Mouse (Mus musculus): Measurements from ENCODE around the gene Olfr1174-ps. TPM values are rescaled to one million over a fixed set of nuclear protein-coding genes. Genes with fewer than 3 reads are reported as not detected.

The Olfr1174-ps gene
- polyA plus RNA-seq (2014; fragmentation: Illumina TruSeq; extraction: RNeasy Lipid Tissue Mini Kit (QIAGEN cat#74804); ENCODE audit: low read depth, low replicate concordance): not detected

DNA sequence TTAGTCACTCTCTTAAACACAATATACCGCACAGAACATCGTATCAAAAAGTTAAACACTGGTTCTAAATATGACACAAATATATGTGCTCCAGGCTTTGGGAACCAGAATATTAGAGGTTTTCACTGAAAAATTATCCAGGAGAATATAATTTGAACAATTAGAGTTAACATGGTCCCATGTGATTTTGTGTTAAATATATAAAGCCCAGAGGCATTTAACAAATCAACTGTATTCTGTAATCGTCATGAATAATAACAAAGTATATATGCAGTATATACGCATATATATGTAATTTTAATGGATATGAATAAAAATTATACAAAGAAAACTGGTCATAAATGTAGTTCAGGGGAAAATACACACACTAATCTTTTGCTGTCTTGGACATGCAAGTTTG is at the start of gene Olfr1174-ps:
Gene Olfr1174-ps (minus strand): TSS at position 101 of the 400 bp plus-strand sequence.

DNA sequence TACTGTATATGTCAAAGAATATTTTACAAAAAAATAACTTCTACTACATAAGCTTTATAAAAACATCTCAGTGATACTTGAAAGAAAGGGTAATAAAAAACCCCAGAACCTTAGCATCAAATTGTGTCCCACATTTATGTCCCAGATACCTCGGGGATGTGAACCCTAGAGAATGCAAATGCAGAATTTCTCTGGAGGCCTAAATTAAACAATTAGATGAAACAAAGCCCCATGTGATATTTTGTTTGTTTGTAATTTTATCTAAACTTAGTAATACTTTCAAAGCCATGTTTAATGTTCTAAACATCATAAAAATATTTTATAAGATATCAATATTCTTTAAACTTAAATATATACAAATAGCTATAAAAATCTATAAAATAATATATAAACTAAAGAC is 31.5 kb upstream of the Olfr1174-ps start, which contains the start of gene Olfr1177-ps:
Gene Olfr1177-ps (minus strand): TSS at position 101 of the 400 bp plus-strand sequence.

DNA sequence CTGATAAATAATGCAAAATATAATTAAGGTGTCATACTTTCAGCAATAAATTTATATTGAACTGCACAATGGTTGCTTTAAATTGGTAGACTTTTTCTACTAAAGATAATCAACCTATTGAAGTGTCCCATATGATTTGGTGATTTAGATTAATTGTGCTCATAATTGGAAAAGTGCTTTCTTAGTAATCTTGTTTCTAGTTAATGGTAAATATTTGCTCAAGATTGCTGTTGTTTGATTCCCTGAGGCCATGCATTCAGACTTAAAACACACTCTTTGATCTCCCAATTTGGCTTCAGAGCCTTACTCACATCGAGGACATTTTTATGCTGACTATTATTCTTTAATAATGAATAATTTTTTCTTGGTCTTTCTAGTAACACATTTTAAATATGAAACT is 21.5 kb upstream of the Olfr1174-ps start, which contains the start of gene Olfr1176:
Gene Olfr1176 (plus strand): TSS at position 301 of the 400 bp plus-strand sequence.

DNA sequence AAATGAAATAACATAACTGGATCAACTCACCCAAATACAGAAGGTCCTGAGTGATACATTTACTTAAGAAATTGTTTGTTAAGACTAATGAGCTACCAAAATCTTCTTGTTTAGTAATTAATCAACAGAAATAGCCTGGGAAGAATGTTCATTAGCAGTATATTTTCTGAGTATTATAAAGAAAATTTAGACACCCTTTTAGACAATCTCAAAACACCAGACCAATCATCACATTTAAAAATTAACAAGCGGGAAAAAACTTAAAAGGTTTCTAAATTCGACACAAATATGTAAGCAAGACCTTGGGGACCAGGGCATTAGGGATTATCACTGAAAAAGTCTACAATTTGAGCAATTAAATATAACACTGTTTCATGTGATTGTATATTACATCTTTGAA is 12.2 kb upstream of the Olfr1174-ps start, which contains the start of gene Olfr1175-ps:
Gene Olfr1175-ps (minus strand): TSS at position 101 of the 400 bp plus-strand sequence.

DNA sequence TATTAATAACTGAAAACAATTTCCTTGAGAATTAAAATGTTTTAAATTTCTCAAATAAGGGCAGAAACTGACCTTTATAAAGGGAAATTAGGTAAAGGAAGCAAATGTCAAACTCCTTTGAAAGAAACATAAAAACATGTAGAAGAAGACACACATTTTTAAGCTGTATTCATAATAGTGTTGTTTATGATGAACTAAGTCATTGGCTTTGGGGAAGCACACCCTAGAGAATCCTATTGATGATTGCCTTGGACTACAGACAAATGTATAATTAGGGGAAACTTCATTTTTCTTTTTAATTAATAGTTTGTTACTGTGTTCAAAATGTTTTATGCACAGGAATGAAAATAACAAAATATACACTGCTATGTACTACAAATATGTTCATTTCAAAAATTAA is 35.2 kb downstream of the Olfr1174-ps start, which contains the start of gene Olfr1173:
Gene Olfr1173 (minus strand): TSS at position 101 of the 400 bp plus-strand sequence.

Other genes starting within 250 kb of the Olfr1174-ps start
- gene Olfr1163, start 243.3 kb downstream of the Olfr1174-ps start, polyA plus RNA-seq (2014; fragmentation: Illumina TruSeq; extraction: RNeasy Lipid Tissue Mini Kit (QIAGEN cat#74804); ENCODE audit: low read depth, low replicate concordance): not detected
- gene Olfr1164, start 221.2 kb downstream of the Olfr1174-ps start, polyA plus RNA-seq (2014; fragmentation: Illumina TruSeq; extraction: RNeasy Lipid Tissue Mini Kit (QIAGEN cat#74804); ENCODE audit: low read depth, low replicate concordance): not detected
- gene Olfr1166, start 186.9 kb downstream of the Olfr1174-ps start, polyA plus RNA-seq (2014; fragmentation: Illumina TruSeq; extraction: RNeasy Lipid Tissue Mini Kit (QIAGEN cat#74804); ENCODE audit: low read depth, low replicate concordance): not detected
- gene Olfr1167, start 159.9 kb downstream of the Olfr1174-ps start, polyA plus RNA-seq (2014; fragmentation: Illumina TruSeq; extraction: RNeasy Lipid Tissue Mini Kit (QIAGEN cat#74804); ENCODE audit: low read depth, low replicate concordance): not detected
- gene Olfr1168, start 133.3 kb downstream of the Olfr1174-ps start, polyA plus RNA-seq (2014; fragmentation: Illumina TruSeq; extraction: RNeasy Lipid Tissue Mini Kit (QIAGEN cat#74804); ENCODE audit: low read depth, low replicate concordance): not detected
- not detected for gene Olfr1170, start 86.8 kb downstream of the Olfr1174-ps start, polyA plus RNA-seq (2014; fragmentation: Illumina TruSeq; extraction: RNeasy Lipid Tissue Mini Kit (QIAGEN cat#74804); ENCODE audit: low read depth, low replicate concordance)
- gene Olfr1173, start 35.3 kb downstream of the Olfr1174-ps start, polyA plus RNA-seq (2014; fragmentation: Illumina TruSeq; extraction: RNeasy Lipid Tissue Mini Kit (QIAGEN cat#74804); ENCODE audit: low read depth, low replicate concordance): not detected
- not detected for gene Olfr1175-ps, start 12.1 kb upstream of the Olfr1174-ps start, polyA plus RNA-seq (2014; fragmentation: Illumina TruSeq; extraction: RNeasy Lipid Tissue Mini Kit (QIAGEN cat#74804); ENCODE audit: low read depth, low replicate concordance)
- gene Olfr1176, start 21.6 kb upstream of the Olfr1174-ps start, polyA plus RNA-seq (2014; fragmentation: Illumina TruSeq; extraction: RNeasy Lipid Tissue Mini Kit (QIAGEN cat#74804); ENCODE audit: low read depth, low replicate concordance): not detected
- gene Olfr1177-ps, start 31.4 kb upstream of the Olfr1174-ps start, polyA plus RNA-seq (2014; fragmentation: Illumina TruSeq; extraction: RNeasy Lipid Tissue Mini Kit (QIAGEN cat#74804); ENCODE audit: low read depth, low replicate concordance): not detected
- gene Olfr1178, start 71.9 kb upstream of the Olfr1174-ps start, polyA plus RNA-seq (2014; fragmentation: Illumina TruSeq; extraction: RNeasy Lipid Tissue Mini Kit (QIAGEN cat#74804); ENCODE audit: low read depth, low replicate concordance): not detected
- gene Olfr1179, start 91.3 kb upstream of the Olfr1174-ps start, polyA plus RNA-seq (2014; fragmentation: Illumina TruSeq; extraction: RNeasy Lipid Tissue Mini Kit (QIAGEN cat#74804); ENCODE audit: low read depth, low replicate concordance): not detected
- gene Olfr1180, start 104.0 kb upstream of the Olfr1174-ps start, polyA plus RNA-seq (2014; fragmentation: Illumina TruSeq; extraction: RNeasy Lipid Tissue Mini Kit (QIAGEN cat#74804); ENCODE audit: low read depth, low replicate concordance): not detected
- gene Olfr1181, start 111.0 kb upstream of the Olfr1174-ps start, polyA plus RNA-seq (2014; fragmentation: Illumina TruSeq; extraction: RNeasy Lipid Tissue Mini Kit (QIAGEN cat#74804); ENCODE audit: low read depth, low replicate concordance): not detected
- not detected for gene Gm13757, start 134.0 kb upstream of the Olfr1174-ps start, polyA plus RNA-seq (2014; fragmentation: Illumina TruSeq; extraction: RNeasy Lipid Tissue Mini Kit (QIAGEN cat#74804); ENCODE audit: low read depth, low replicate concordance)
- not detected for gene Olfr1183, start 139.7 kb upstream of the Olfr1174-ps start, polyA plus RNA-seq (2014; fragmentation: Illumina TruSeq; extraction: RNeasy Lipid Tissue Mini Kit (QIAGEN cat#74804); ENCODE audit: low read depth, low replicate concordance)
- gene Olfr1184, start 168.5 kb upstream of the Olfr1174-ps start, polyA plus RNA-seq (2014; fragmentation: Illumina TruSeq; extraction: RNeasy Lipid Tissue Mini Kit (QIAGEN cat#74804); ENCODE audit: low read depth, low replicate concordance): not detected
- gene Olfr1185-ps1, start 178.2 kb upstream of the Olfr1174-ps start, polyA plus RNA-seq (2014; fragmentation: Illumina TruSeq; extraction: RNeasy Lipid Tissue Mini Kit (QIAGEN cat#74804); ENCODE audit: low read depth, low replicate concordance): not detected
- not detected for gene Olfr1186, start 203.4 kb upstream of the Olfr1174-ps start, polyA plus RNA-seq (2014; fragmentation: Illumina TruSeq; extraction: RNeasy Lipid Tissue Mini Kit (QIAGEN cat#74804); ENCODE audit: low read depth, low replicate concordance)
- not detected for gene Olfr1188, start 241.8 kb upstream of the Olfr1174-ps start, polyA plus RNA-seq (2014; fragmentation: Illumina TruSeq; extraction: RNeasy Lipid Tissue Mini Kit (QIAGEN cat#74804); ENCODE audit: low read depth, low replicate concordance)